Mouse (Mus musculus) erythroid progenitor cell, adult 5-6 weeks (primary cell): ENCODE results near the gene Rundc3a. TPM values are rescaled to one million over a fixed set of nuclear protein-coding genes. Genes with fewer than 3 reads are reported as not detected.

Experiments used
- ATAC-seq: replicated peaks from 2 replicates; pipeline ENCODE4 v1.8.0; 2016; ENCODE audit warnings: moderate number of reproducible peaks, mild to moderate bottlenecking, moderate TSS enrichment, inconsistent platforms; ENCODE audit not compliant: poor library complexity, low FRiP score, severe bottlenecking
- total RNA-seq, 2 experiments: library from RNA; stranded (forward) in 1 of 2; stranded (reverse) in 1 of 2; fragments of 150-400 nt in 1 of 2; fragments of 186-747, 209-891 nt in 1 of 2; gene quantifications; 2 replicates each; pipeline versions ENCODE4 v1.2.3 to v1.2.4; 2015 to 2017; ENCODE audit warnings: low replicate concordance in 2 of 2

Rundc3a gene
- total RNA-seq, 2 experiments from 2014 or later = not detected

DNA sequence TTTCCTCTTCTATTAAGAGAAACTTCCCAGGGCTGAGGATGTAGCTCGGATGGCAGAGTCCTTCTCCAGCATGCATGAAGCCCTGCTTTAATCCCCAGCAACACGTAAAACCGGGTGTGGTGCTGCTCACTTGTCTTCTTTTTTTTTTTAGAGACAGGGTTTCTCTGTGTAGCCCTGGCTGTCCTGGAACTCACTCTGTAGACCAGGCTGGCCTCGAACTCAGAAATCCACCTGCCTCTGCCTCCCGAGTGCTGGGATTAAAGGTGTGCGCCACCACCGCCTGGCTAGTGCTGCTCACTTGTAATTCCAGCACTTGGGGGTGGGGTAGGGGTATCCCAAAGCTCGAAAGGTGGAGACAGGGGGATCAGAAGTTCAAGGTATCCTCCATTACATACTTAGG, 27.1 kb upstream of the Rundc3a start, which contains the start of gene Slc4a1:
Gene Slc4a1 (minus strand): TSS at position 101 of the 400 bp plus-strand sequence.
- 0 out of 2 replicates have a peak, but pooled peaks have one; percentile 1 for ATAC-seq

DNA sequence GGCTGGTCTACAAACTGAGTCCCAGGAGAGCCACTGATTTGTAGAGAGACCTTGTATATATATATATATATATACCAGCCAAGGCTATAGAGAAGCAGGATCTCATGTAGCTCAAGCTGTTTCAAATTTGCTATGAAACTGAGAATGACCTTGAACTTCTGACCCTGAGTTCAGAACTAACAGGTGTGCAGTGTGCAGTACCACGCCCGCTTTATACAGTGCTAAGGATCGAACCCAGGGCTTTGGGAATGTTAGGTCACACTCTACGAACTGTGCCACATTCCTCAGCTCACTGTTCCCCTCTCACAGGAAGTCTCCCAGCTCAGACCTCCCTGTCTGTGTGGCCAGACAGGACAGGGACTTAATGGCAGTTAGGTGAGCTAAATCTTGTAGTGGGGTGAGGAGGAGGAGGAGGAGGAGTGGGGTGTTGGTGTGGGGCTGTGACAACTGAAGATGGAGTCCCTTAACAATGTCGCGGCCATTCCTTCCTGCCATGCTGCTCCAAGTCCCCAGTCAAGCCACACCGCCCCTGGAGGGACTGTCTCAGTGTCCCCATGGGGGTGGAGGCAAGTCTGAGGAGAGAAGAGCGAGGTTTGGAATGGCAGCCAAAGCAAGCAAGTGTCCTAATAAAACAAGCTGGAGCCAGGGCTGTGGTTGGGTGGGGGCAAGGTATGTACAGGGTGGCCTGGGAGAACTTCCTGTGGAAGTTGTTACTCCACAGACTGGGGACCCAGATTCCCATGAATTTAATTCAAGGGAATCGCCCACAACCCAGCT, 25.5 kb upstream of the Rundc3a start:
- ATAC-seq = no peak

DNA sequence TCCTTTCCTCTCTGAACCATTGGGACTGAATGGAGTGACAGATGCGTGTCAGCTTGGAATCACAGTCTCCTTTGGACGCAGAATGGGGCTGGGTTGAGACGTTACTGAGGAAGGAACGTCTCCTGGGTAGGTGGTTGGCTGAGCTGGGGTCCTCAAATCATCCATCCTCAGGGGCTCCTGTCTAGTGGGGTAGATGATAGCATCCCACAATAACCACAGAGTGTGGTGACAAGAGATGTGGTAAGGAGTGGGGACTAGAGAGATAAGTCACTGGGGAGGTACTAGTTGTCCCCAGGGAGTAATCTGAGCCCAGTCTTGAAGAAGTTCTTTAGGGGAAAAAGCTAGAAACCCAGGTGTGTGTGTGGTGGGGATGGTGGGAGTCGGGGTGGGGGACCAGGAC, 24.9 kb upstream of the Rundc3a start:
- ATAC-seq = no peak

DNA sequence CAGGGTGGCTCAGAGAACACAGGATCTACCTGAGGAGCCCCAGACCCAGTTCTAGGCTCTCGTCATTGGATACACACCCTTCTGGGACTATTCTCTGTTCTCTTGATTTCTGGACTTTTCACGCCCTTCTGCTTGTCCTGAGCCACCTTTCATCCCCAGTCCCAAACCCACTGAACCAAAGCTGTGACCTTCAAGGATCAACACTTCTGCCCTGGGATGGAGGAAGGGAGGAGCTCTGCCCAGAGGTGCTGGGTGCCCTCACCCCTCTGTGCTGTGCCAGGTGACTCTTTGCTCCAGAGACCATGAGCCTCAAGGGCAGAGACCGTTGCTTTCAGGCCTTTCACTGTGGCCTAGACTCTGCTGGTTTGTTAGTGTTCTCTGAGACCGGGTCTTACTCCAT, 23.9 kb upstream of the Rundc3a start:
- no peak for ATAC-seq

DNA sequence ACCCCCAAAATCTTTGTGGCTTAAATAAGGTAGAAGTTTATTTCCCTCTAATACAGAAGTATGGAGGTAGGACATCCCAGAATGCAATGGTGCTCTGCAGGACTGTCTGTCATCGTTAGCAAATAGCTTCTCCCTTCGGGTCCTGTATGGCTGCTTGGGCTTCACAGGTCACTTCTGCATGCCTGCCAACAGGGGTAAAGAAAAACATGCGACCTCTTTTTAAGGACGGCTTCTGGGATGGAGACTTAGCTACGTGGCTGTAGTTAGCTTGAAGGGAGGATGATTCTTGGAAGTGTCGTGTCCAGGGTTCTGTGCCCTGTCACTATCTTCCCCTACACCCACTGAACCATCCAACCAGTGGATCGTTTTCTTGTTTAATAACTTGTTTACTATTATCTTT, 22.9 kb upstream of the Rundc3a start:
- ATAC-seq = no peak

DNA sequence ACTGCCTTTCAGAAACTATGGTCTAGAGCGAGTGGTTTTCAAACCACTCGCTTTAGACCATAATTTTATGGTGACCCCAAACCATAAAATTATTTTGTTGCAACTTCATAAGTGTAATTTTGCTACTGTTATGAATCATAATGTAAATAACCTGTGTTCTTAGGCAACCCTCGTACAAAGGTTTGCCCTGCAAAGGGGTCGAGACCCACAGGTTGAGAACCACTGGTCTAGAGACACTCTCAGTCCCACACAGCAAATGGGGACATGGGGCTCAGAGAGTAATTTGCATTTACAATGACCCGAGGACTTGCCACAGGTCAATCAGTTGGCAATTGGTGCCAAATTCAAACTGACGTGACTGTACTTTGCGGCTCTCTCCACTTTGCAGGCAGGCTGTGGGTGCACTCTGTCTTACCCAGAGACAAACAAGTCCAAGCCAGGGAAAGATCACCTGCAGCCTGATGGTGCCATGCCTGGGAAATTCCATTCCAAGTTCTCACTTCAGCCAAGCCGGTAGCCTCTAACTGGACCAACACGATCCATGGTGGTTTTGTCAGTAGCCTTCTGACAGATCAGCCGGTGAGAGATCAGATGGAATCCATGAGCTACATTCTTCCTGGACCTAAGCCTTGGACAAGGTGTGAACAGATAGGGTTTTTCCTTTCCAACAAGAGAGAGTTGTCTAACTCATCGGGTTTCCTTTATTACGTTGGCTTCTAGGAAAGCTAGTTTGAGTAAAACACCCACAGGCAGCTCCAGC, 21.1 kb upstream of the Rundc3a start:
- no peak for ATAC-seq

DNA sequence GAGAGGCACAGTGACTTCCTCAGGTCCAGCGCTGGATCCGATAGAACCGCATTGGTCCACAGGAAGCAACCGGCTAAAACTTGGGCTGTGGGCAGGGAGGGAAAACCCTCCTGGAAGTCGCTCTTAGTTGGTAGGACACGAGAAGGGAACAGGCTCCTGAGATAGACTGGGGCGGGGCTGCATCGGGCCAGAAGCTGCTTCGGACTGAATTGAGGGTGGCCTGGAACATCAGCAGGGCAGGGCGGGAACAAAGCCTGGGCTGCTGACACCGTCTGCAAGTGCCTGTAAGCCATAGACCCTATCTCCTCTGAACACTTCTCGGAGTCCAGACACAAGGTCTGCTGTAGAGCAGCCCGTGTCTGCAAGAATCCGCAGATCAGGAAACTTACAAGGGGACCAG, 20.3 kb upstream of the Rundc3a start:
- peak; percentile 37 for ATAC-seq

DNA sequence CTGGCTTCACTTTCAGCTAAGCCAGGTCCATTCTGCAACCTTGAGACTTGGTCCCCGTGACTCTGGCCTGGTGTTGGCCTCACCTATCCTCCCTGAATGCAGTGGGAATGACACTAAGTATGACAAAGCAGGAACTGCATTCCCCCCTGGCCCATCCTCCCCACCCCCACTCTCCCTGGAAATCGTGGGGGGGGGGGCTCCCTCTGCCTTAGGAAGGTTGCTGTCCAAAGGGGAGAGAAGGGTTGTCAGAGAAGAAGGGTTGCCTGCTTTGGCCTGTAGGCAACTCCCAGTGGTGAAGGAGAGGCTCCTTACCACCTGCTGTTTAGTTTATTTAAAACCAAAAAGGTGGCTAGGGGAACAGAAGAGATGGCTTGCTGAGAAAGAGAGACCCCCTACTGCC, 19.6 kb upstream of the Rundc3a start:
- no peak for ATAC-seq

DNA sequence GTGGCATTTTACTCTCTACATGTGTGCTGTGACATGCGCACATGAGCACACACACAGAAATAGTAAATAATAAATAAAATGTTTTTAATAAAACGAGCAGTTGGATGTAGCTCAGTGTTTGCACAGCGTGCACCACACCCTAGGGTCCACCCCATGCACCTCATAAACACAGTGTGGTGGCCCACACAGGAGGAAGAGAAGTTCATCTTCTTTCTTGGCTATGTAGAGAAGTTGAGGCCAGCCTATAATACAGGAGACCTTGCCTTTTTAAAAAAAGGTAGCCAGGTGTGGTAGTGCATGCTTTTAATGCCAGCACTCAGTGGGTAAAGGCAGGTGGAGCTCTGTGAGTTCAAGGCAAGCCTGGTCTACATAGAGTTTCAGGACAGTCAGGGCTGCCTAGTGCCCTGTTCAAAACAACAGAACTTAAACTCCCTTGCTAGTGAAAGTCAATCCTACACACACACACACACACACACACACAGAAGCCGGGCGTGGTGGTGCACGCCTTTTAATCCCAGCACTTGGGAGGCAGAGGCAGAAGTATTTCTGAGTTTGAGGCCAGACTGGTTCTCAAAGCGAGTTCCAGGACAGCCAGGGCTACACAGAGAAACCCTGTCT, 19.0 kb upstream of the Rundc3a start:
- no peak for ATAC-seq

DNA sequence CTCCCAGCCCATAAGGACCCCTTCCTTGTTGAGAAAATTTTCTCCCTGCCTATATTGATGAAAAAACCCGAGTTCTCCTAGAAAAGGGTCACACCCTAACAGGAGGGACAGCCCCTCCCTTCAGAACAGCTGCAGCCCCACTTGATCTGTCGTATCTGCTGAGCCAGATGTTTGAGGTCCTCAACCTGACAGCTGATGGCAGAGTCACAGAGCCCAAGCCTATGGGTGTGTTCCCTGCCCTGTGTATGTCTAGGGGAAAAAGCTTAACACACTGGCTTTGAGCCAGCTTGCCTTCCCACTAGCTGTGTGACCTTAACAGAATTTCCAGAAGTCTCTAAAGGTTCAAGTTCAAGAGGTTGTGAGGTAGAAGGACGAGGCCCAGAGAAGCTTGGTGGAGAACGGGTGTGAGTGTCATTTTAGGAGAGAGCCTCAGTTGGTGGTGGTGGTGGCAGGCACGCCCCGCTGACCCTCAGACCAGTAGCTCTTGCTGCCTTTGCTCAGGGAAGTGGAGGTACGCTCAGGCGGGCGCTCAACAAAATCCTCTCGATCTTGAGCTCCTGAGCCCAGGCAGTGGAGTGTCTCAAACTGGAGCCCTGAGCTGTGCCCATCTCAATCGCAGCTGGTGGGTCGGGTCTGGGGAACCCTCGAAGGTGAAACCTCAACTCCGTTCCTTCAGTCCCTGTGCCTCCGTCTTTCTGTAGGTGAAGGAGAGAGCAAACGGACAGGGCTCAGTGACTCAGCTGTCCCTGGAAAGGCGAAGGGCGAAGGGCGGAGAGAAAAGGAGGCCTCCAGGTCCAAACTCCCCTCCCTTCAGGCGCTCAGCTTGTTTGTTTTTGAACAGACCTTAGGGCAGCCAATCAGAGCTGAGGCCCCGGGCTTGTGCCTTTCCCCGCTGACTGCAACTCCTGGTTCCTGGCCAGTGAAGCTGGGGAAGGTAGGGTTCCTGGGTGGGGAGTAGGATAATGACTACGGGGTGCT, 17.7 kb upstream of the Rundc3a start:
- peak; percentile 72 for ATAC-seq

DNA sequence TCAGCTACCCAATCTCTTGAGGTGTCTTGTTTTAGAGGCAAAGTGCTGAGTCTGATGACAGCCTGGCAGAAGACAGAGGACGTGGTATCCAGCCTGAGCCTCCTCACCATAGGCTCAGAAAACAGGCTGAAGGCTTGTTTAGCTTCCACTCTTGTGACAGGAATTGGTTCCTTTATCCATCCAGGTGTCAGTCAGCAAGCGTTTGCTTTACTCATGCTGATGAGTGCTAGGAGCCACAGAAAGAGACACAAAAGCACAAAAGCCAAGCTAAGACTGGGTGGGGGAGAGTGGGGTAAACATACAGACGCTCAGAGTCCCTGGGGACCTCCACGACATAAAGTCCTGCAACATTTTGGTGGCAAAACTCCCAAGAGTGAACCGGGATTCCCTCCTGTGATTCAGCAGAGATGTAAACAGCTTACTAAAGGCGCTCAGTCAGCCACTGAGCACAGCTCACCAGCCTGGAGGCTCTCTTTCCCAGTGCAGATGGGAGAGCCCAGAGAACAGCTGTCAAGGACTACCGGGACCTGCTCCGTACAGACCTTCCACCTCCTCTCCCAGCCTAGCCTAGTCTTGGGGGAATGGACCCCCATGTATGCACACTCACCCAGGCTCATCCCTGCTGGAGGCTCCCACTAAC, 16.9 kb upstream of the Rundc3a start:
- ATAC-seq = peak; percentile 32

DNA sequence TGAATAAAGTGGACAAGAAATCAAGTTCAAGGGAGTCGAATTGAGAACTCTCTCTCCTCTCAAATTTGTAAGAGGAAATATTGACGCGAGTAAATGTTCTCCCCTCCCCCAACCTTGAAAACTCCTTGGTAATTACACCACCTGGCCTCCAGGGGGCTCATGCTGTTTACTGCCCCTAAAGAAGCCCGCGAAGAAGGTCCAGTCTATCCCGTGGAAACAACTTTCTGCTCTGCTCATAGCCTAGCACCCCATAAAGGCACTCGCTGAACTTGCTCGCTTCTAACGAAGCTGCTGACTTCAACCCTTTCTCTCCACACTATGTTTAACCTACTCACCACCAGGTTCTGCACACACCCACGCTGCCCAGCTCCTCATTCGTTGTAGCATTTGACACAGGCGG, 16.0 kb upstream of the Rundc3a start:
- no peak for ATAC-seq

DNA sequence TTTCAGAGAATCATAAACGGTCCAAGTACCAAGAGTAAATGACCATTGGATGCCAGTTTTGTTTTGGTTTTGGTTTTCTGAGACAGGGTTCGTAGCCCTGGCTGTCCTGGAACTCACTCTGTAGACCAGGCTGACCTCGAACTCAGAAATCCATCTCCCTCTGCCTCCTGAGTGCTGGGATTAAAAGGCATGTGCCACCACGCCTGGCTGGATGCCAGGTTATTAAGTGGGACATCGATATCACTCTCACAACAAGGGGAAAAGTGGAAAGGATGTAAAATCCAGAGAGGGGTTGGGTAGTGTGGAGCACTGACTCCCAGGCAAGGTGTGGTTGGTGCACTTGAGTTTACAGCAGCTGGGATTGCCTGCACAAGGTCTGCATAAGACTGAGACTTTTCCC, 13.1 kb upstream of the Rundc3a start:
- no peak for ATAC-seq

DNA sequence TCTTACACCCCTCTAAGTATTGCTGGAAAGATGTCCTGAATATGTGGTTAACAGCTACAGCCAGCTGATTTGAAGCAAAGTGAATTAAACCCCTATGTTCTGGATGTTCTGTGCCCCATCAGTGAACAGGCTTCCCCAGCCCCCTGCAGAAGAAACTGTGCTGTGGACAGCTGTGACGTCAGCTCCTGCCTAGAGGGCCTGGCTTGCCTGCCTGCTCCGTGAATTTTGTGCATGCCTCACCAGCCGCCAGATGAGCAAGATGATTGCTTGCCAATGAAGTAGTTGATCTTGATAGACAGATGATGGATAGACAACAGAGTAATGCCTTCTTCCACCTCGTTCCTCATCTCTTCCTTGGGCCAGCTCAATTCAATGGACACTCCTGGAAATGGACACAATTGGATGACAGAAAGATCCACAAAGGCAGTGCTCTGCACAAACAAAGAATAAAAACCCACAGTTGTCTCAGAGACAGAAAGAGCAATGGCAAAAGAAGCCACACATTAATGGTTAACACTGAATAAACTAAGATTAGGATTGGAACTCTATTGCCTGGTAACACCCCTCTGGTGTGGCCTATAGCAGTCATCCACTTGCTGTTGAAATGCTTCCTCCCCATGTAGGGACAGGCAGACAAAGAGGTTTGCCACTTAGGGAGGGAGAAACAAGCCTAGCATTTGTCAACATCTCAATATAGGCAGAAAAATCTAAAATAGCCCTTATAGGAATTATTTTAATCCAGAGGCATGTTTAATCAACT, 11.7 kb upstream of the Rundc3a start:
- ATAC-seq = no peak

DNA sequence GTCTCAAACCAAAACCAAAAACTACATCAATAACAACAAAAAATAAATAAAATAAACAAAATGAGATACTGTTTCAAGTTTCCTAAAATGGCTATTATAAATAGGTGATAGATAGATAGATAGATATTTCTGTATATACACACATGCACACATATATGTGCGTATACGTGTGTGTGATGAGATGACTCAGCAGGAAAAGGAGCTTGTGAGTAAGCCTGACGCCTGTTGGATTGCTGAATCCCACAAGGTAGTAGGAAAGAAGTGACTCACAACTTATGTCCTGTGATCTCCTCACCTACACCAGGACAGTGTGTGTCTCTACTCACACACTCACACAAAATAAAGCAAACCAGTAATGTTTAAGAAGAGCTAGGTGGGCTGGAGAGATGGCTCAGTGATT, 10.4 kb upstream of the Rundc3a start:
- peak; percentile 66; the same call in 1 of the 2 replicates for ATAC-seq

DNA sequence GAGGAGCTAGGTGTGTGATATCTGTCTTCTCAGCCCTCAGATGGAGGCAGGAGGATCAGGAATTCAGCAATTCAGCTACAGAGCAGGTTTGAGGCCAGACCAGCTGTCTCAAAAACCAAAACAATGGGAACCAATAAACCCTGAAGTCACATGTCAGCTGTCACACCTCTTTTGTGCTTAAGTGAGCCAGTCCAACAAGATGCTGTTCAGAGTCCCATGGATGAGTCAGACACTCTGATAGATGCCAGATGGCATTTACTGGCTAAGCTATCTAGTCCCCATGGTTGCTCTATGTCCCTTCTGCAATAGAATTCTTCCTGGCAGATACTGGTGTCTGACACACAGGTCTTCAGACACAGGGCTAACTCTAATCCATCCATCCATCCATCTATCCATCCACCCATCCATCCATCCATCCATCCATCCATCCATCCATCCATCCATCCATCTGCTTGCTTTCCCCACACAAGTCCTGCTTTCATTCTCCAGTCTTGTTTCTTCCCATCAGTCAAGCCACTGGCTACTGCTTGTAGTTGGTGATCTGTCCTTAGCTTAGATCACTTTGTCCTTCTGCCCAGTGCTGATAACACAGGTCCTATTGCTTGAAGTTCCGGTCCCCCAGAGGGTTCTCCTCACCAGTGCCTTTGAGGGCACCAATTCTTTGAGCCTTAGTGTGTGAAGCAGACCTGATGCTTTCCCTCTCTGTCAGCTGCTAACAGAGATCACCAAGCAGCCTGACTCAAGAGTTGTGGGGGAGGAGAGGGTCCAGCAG, 9.7 kb upstream of the Rundc3a start:
- ATAC-seq = peak; percentile 66

DNA sequence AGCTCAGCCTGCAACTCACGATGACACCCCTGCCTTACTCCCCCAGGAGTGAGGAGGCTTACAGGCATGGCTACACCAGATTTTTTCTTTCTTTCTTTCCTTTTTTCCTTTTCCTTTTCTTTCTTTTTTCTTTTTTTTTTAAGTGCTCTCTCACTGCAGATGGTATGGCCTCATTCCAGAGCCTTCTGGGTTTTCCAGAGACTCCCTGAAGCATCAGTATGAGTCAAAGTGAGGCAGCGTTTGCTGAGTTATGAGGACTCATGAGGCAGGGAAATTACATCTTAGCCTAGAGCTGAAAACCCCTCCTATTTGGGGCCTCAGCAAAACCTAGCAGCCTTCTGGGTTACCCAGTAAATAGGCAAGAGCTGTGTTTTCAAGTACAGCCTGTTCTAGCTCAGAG, 8.8 kb upstream of the Rundc3a start:
- no peak for ATAC-seq

DNA sequence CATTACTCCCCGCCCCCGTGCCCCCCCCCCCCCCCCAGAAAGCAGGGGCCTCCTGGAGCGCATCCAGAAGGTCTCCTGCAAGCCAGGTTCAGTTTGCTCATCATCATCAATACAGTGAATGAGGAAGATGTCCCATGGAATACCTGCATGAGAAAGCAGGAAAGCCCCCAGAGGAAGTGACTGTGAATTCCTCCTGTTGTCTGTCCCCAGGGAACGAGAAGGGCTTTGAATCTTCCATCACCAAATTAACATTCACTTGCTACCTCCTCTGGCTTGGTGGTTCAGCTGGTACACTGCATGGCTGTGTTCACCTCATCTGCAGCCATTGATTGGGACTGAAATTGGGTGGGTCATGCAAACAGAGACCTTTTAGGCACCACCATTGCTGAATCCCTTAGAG, 8.1 kb upstream of the Rundc3a start:
- ATAC-seq = no peak
